Mouse (Mus musculus) gastrocnemius, postnatal 14 days (tissue): ENCODE measurements around the gene Tgm4. TPM values are rescaled to one million over a fixed set of nuclear protein-coding genes. Genes with fewer than 3 reads are reported as not detected.

ENCODE experiments used
- DNase-seq: peaks from one replicate; pipeline ENCODE4 v3.0.0; 2021; ENCODE audit warnings: mixed read lengths
- intact Hi-C: fragments of 180-260 bp; cut with DNase I; formaldehyde crosslinking; loops from one replicate; pipeline ENCODE4 v1.15.1; 2025; ENCODE audit warnings: low total_unique reads
- total RNA-seq, 2 experiments: library from RNA; stranded (reverse); gene quantifications; 2 replicates each; pipeline ENCODE4 v1.2.3; 2021

Gene Tgm4
- total RNA-seq, 2 experiments from 2014 or later = 0.16 TPM

DNA sequence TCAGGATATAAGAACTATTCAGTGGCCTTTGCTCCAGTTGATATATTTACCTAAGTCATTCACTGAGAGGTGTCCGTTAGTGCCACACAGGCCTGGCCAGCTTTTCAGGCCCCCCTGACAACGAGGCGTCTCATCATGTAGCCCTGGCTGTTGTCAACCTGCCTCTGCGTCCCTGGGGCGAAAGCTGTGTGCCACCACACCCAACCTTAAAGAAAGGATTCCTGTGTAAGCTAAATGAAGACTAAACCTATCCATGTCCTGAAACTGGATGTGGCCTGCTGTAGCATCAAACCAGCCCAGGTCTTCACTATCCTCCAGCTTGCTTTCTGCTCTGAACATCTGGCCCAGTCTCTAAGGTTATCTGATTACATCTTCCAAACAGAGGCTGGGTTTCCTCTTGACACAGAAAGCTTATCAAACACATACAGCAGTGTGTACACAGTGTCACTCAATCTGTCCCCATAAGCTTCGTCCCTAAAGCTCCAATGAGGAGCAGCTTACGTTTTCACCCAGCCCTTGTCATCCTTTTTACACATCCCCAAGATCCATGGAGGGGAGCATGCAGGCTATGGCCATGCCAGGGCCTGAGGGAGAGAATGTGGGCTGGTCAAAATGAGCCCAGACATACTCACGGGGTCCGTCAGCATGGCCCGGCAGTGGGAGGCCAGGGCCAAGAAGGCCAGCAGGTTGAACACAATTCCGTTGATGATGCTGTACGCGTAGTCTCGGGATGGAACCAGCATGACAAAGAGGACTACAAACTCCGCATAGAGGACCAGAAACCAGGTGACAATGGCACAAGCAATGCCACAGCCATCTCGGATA, 65.3 kb downstream of the Tgm4 start:
- DNase-seq = no peak
- intact Hi-C loops = no loop called here

DNA sequence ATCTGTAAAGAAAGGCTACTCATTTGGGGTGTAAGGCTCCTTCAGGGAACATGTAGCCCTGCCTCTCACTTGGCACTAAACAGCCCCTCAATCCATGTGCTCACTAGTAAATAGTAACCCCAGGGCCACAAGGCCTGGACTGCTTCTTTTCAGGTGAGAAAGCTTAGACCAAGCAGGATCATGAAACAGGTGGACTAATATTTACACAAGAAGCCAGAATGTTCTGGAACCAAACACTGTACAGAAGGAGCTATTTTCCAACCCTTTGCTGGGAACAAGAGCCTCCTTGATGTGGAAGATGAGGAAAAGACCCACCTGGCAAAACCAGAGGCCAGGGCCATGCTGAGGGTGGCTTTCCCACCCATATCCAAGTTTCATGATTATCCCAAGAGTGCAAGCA, 68.9 kb downstream of the Tgm4 start:
- no peak for DNase-seq
- intact Hi-C loops = no loop called here

DNA sequence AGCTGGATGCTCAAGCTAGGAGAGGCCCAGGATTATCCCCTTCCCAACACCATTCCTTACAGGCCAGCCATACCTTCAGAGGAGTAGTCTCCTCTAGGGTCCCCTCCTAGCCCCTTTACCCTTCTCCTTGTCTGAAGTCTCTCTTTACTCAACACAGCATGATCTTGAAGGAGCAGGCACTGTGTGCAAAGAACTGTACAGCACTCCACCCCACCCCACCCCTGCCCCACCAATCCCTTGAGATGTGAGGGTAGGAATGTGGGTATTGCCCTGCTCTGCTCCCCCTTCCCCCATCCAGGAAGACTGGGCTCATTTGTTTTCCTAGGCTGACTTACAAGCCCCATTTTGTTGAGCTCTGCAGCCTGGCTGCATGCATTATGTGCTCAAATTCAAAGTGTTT, 69.8 kb downstream of the Tgm4 start:
- no peak for DNase-seq

DNA sequence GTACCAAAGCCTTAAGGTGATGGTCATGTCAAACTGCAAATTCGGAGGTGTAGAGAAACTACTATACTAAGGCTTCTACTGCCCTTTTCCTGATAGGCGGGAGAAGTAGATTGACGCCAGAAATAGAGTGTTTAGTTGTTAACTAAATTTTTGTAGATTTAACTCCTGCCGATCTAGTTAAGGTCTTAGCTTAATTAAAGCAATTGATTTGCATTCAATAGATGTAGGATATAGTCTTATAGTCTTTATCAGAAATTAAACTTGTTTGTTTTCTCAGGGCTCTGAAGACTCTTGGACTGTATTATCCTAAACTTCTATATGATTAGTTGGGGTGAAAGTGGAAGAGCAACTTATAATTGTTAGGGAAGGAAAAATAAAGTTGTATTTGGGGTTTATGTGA, 72.7 kb downstream of the Tgm4 start:
- intact Hi-C loops = no loop called here
- DNase-seq = no peak

More for the DNA sequence above, 69.8 kb downstream of the Tgm4 start:
- intact Hi-C loops = no loop called here

DNA sequence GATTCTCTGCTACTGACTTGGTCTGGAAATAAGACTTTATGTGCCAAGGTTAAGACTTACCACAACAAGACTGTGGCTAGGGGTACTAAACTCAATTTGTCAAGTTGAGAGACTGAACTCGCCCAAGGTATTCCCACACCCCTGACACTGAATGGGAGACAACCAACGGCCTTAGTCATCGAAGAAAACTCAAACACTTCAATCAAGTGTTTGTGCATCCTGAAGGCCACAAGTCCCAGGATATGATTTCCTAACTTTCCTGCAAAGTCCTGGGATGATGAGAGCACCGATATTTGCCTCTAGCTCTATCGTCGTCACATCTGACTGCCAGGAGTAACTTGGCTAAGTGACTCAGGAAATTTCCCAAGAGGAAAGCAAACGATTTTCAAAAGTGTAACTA, 74.7 kb downstream of the Tgm4 start:
- DNase-seq = no peak
- intact Hi-C loops = no loop called here

DNA sequence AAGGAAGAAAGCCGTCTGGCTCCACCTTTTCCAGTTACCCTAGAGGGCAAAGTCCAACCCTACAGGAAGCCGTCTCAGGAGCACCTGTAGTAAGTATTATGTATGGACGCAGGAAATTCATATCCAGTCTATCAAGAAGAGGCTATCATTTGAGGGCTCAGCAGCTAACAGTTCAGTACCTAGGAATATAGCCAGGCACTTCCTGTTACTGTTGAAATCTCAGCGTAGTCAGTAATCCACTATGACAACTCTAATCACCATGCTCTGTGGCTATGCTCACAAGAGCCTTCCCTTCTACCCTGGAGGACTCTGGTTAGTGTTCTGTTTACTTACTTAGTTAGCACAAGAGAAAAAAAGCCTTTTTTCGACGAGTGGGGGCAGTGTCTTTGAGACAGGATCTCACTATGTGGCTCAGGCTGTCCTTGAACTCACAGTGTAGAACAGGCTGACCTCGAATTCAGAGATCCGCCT, 77.3 kb downstream of the Tgm4 start:
- intact Hi-C loops = no loop called here
- DNase-seq = no peak

DNA sequence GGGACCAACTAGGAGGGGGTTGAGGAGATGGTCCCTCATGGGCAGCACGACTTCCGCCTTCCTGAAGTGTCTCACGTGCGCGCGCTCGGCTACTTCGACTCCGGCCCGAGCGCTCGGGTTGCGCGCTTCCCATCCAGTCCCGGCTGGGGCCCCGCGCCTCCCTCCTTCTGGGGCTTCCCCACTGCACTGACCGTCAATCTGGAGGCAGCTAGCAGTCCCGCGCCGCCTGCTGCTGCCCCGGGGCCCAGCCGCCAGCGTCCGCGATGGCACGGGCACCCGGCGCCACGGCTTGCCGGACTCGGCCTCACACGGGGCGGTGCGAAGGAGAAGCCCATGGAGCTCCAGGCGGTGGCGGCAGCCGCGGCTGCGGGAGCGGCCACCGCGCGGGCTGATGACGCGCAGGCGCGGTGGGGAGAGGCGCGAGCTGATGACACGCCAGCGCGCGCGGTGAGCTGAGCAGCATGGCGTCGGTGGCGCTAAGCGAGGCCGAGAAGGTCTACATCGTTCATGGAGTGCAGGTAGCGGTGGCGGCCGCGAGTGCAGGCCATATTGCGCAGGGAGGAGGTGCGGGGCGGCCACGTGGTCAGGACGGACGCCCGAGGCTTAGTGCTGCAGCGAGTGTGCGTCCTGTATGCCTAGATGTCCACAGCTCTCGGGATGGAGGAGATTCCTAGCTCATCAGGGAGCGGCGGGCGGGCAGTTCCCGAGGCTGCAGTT, 78.4 kb downstream of the Tgm4 start, which contains the start of the genes Zdhhc3 and Exosc7:
Gene Zdhhc3 (minus strand): TSS at position 401 of the 717 bp plus-strand sequence.
Gene Exosc7 (plus strand): TSS at position 411 of the 717 bp plus-strand sequence.
- peak; percentile 86 for DNase-seq
- intact Hi-C loops = no loop called here

DNA sequence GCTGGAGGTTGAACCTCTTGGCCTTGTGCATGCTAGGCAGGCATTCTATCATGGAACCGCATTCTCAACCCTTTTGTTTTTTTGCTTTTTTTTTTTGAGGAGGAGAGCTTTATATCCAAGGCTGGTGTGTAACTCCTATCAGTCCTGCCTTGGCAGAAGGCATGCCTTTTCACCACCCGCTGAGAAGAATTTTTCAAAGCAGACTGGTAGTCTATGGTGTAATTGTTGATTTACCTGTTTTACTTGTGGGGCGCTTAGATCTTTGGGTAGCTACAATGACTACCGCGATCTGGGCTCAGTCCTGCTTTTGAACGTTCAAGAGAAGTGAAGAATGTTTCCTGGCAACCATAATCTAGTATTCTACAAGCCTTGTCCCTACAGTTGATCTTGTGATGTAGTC, 79.4 kb downstream of the Tgm4 start:
- DNase-seq = no peak
- intact Hi-C loops = no loop called here

DNA sequence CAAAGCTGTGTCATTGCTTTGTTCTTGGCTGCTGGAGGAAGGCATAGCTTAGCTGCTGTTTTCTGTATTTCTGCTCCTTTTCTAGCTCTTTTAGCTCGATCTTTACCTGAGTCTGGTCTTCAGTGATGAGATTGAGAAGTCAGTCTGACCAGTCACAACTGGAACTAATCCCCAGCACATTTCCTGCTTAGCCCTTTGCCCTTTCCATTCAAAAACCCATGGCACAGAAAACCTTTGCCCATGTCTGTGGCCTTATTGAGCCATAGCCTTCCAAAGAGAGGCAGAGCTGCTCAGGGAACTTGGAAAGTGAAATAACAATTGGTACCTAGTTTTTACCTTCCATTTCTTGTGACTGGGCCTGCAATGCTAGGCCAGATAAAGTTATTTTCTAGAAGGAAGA, 81.0 kb downstream of the Tgm4 start:
- intact Hi-C loops = no loop called here
- no peak for DNase-seq

Other genes starting within 250 kb of the Tgm4 start
- 10 to 100 TPM; 31.1 to 32.9 TPM for gene Tcaim, start 229.2 kb upstream of the Tgm4 start, total RNA-seq
- gene Gm35549, start 190.7 kb upstream of the Tgm4 start, total RNA-seq = not detected
- 10 to 100 TPM; 29.7 to 36.0 TPM for gene Zfp445, start 168.7 kb upstream of the Tgm4 start, total RNA-seq
- 1 to 10 TPM; 3.6 TPM for gene Zkscan7, start 149.0 kb upstream of the Tgm4 start, total RNA-seq
- 1 to 10 TPM; 2.8 to 3.9 TPM for gene Zfp105, start 111.7 kb upstream of the Tgm4 start, total RNA-seq
- 10 to 100 TPM; 11.1 to 12.1 TPM for gene 1110059G10Rik, start 83.7 kb upstream of the Tgm4 start, total RNA-seq
- 1 to 10 TPM; 2.1 to 2.5 TPM for gene Kif15, start 83.7 kb upstream of the Tgm4 start, total RNA-seq
- gene Tmem42, start 13.4 kb upstream of the Tgm4 start, total RNA-seq = 10 to 100 TPM in 1 of 2 experiments, 1 to 10 TPM in 1; 9.0 to 11.2 TPM
- gene Zdhhc3, start 78.5 kb downstream of the Tgm4 start, total RNA-seq = 10 to 100 TPM; 37.1 to 43.0 TPM
- gene Exosc7, start 78.5 kb downstream of the Tgm4 start, total RNA-seq = 10 to 100 TPM; 18.1 to 20.7 TPM
- 10 to 100 TPM; 60.6 to 90.2 TPM for gene Clec3b, start 116.2 kb downstream of the Tgm4 start, total RNA-seq
- not detected for gene Cdcp1, start 181.3 kb downstream of the Tgm4 start, total RNA-seq
- 1 to 10 TPM; 3.1 to 5.2 TPM for gene Tmem158, start 226.0 kb downstream of the Tgm4 start, total RNA-seq